Mouse (Mus musculus): ENCODE results near the gene Sh3pxd2b.

The Sh3pxd2b gene

DNA sequence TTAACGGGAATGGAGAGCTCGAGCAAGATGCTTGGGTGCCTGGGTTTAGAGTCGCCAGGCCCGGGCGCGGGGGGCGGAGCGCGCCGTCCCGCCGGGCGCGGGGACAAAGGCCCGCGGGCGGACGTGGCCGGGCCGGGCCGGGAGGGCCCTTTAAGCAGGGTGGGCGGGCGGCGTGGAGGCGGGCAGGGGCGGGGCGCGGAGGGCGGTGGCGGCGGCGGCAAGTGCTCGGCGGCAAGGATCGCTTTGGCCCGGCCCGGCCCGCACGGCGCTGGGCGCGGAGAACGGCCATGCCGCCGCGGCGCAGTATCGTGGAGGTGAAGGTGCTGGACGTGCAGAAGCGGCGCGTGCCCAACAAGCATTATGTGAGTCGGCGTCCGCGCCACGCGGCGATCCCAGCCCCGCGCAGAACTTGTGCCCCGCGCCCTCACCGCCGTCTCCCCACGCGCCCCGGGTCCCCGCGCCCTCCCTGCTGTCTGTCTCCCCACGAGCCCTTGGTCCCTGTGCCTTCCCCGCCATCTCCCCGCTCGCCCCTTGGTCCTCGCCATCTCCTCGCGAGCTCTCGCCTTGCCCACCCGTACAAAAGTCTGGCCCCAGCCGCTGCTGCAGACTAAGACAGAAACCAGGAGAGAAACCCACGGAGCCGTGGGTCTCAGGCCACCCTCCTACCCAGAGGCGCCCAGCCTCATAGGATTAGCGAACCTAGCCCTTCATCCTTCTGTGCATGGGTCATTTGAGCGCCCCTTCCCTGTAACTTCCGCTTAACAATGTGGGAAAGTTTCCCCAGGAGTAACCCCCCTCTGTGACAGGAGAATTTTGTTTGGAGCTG is at the start of gene Sh3pxd2b:
Sh3pxd2b (plus strand) TSS at position 214 of the 826 bp plus-strand sequence.
- DNase-seq (ENCODE audit: low read depth) = peak; percentile 38

DNA sequence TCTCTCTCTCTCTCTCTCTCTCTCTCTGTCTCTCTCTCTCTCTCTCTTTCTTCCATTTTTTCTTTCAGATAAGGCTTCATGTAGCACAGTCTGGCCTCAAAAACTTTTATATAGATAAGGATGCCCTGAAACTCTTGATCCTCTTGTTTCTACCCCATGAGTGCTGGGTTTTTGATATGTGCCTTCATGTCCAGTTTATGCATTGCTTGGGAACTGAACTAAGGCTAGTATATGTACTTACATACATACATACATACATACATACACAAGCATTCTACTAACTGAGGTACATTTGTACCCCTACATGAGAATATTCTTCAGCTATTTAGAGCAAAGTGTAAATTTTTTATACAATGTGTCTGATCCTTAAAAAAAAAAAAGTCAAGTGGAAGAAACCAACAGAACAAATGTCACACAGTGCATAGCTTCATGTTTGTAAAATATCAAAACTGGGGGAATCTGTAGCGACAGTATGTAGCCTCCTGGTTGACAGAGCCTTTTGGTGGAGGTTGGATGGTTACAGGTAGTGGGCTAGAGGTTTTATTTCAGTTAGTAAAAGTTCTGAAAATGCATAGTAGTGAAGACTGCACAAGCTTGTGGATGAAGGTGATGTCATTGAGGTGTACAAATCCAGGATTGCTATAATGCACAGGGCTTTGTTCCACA is 49.6 kb upstream of the Sh3pxd2b start:
- DNase-seq (ENCODE audit: low read depth) = no peak

DNA sequence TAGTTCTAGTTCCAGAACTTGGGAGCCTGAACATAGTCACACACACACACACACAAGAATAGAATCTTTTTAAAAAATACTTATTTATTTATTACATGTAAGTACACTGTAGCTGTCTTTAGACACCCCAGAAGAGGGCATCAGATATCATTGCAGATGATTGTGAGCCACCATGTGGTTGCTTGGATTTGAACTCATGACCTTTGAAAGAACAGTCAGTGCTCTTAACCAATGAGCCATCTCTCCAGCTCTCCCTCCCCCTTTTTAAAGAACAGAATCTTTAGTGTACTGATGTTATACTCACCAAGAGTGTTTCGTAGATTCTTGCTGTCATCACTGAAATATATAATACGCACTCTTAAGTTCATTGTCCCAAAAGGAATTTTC is 49.1 kb upstream of the Sh3pxd2b start:
- DNase-seq (ENCODE audit: low read depth) = no peak

DNA sequence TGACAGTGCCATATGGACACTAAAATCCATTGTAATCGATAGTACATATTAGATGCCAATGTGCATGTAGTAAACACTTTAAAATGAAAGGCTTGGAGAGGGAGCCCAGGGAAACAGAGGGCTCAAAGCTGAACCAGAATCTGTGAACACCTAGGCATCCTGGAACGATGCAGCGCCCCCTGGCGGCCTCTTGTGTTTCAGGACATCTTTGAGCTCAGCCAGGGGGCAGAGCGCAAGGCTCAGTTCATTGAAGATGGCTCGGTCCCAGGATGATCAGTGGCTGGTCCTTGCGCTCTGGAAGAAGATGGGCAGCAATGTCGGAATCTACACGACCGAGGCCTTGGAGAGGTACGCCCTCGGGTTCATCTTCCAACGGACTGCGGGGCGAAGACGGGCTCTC is 47.8 kb upstream of the Sh3pxd2b start, which contains the start of gene Hbq1a:
Hbq1a (plus strand) TSS at position 205 of the 400 bp plus-strand sequence.
- peak; percentile 54 for DNase-seq (ENCODE audit: low read depth)

DNA sequence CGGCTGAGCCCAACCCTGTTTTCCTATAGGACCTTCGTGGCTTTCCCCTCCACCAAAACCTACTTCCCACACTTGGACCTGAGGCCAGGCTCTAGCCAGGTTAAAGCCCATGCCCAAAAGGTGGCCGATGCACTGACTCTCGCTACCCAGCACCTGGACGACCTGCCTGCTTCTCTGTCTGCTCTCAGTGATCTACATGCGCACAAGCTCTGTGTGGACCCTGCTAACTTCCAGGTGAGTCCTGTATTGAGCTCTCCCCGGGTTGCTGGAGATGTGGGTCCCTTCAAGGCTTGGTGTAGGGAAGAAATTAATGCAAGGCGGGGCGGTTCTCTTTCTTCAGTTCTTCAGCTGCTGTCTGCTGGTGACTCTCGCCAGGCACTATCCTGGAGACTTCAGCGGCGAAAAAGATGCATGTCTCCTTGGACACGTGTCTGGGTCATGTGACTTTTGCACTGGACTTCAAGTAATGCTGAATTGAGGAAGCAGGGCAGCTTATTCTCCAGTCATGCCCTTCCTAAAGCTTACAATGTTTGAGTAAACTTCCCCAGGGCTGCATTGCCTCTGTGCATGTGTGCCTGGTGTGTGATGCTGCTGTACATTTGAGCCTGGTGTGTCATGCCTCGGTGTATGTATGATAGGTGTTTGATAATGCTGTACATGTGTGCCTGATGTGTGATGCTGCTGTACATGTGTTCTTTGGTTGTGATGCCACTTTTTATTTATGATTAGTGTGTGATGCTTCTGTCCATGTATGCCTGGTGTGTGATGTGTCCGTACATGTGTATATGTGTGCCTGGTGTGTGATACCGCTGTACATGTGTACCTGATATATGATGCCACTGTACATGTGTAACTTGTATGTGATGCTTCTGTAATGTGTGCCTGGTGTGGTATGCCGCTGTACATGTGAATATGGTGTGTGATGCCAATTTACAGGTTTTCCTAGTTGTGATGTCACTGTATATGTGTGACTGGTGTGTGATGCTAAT is 47.0 kb upstream of the Sh3pxd2b start:
- DNase-seq (ENCODE audit: low read depth) = no peak

DNA sequence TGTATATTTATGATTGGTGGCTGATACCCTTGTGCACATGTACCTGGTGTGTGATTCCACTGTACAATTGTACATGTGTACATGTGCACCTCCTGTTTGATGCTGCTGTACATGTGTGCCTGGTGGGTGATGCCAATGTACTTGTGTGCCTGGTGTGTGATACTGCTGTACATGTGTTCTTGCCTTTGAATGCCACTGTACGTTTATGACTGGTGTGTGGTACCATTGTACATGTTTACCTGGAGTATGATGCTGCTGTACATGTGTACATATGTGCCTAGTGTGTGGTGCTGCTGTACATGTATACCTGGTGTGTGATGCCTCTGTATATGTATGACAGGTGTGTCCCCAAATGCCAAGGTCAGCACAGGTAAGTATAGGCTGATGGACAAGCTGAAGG is 46.1 kb upstream of the Sh3pxd2b start:
- DNase-seq (ENCODE audit: low read depth) = no peak

DNA sequence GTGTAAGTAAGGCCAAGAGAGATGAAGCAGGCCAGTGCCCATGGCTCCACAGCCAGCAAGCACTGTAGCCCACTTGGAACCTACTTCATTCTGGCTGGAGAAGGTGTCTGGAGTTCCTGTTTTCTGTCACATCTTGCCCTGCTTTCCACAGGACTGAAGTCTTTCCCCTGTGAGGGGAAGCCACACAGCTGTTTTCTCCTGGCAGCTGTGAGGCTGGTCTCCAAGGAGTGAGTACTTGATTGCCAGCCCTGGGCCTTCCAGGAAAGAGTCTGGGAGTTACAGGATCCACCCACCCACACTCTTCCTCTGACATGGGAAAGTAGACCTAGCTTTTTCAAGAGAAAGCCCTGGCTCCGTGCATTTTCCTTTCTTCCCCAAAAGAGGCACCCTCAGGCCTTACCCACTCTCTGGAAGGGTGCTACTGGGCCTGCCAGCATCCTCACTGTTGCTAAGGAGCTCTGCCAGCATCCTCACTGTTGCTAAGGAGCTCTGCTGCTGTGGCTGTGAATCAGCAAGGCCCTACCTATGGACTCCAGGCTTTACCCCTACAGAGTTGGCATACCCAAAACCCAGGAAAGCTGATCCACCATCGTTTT is 44.7 kb upstream of the Sh3pxd2b start:
- no peak for DNase-seq (ENCODE audit: low read depth)

DNA sequence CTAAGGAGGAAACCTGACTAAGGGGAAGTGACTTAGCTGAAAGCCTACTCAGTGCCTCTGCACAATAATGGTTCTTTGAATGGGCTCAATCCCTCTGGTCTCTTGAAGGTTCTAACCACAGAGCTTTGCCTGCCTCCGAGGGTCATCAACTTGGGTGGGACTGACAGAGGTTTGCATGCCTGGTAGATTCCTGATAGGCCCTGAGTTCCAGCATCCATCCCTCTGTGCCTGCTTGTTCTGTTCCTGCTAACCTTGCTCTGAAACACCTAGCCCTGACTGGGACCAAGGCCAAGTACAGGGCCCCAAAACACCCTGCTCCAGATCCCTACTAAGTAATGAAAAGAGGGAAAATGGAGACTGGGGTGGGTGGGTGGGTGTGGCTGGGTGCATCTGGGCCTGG is 44.2 kb upstream of the Sh3pxd2b start:
- no peak for DNase-seq (ENCODE audit: low read depth)

DNA sequence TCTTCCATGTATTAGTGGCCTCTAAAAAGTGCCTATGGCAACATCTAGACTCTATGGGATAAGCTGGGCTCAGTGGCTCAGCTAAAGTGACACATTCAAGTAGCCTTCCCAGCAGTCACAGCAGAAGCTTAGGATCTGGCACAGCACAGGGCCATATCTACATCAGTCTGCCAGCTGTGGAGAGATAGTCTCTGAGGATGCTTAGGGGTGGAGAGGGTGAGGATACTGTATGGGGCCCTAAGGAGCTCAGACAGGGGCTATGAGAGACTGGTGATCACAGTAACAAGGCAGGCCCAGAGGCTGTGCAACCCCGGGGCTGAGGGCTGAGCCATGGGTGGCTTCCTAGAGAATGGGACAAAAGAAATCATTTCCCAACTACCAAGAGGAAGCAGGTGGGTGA is 40.6 kb upstream of the Sh3pxd2b start:
- no peak for DNase-seq (ENCODE audit: low read depth)

DNA sequence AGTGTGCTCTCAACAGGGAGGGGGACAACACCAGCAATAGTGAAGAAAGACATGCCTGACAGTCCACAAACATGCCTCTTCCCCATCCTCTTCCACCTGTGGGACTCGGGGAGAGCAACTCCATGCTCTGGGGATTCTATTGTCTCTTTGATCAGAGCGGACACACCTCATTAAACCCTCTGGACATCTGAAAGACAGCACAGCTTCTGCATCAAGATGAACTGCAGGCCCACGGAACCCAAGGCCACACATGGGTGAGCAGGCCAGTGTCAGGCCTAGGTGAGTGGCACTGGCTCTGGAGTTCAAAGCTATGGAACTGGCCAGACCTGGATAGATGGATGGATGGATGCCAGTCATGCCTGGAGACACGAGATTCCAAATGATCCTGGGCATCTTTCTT is 38.2 kb upstream of the Sh3pxd2b start:
- no peak for DNase-seq (ENCODE audit: low read depth)

DNA sequence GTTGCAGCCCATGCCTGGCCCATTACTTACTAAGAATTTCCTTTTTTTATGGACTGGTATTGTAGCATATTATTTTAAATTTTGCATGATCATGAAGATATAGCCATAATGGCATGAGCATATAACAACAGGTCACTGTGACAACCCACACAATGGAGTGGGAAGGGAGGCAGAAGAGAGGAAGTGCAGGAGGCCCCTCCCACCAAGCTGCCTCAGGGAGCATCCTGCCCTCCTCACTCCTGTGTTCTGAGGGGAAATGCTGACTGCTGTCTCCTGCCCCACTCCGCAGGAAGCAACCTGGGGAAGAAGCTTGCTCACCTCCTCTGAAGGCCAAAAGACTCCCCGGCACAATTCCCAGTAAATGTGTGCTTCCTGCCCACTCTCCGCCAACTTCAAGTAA is 37.7 kb upstream of the Sh3pxd2b start:
- no peak for DNase-seq (ENCODE audit: low read depth)

DNA sequence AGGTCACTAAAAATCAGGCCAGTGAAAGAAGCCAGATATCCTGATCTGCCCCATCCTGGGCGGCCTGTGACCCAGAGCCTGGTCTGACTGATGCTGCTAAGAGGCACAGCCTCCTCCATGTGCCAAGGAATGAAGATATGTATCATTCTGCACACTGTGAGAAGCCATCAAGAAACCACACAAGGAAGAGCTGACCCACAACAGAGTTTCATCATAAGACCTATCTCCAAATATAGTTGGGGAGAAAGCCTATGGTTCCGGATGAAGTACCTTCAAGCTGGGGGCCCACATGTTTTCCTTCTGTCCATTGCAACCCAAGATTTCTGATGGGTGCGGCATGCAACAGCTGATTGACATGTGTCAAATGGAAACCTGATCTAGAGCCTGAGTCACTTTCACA is 31.6 kb upstream of the Sh3pxd2b start:
- DNase-seq (ENCODE audit: low read depth) = no peak

DNA sequence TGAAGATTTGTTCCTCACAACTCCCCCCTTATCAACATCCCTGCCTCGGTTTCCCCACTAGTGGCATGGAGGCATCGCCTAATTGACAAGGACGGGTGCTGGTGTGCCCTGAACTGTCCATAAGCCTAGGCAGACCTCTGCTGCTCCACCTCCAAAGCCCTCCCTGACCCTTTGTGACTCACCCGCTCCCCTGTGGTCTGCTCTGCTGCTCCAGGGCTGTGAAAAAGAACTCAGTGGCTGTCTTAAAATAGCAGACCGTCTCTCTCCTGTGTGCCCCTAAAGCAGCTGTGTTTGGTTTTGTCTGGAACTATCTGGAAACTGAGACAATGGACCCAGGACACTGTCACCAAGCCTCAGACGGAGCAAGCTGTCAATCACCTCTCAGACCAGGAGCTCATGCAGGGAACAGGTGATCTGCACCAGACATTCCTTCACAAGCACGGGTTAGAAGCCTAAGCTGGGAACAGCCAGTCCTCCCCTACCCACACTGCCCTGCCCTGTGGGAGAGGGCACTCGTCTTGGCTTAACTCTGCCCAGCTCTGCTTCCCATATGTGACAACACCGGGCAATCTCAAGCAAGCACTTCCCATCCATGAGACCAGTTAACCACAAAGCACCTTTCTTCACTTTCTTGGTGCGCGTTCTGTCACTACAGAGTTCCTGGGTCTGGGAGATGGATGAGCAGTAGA is 27.0 kb upstream of the Sh3pxd2b start:
- no peak for DNase-seq (ENCODE audit: low read depth)

DNA sequence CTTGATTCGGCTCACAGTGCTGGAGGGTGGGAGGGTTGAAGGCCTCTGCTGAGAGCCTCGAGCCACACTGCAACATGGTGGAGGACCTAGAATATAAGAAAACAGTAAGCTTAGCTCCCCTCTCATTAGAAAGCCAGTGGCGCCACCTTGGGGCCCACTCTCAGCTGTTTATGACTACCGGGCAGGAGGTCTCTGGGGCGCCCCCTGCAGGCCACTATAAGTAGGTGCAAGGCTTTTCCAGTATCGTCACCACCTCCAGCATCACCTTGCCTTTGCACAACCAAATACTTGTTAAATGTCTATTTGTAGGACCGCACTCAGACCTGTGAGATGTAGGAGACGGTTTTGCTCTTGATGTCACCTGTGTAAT is 26.4 kb upstream of the Sh3pxd2b start:
- peak; percentile 74 for DNase-seq (ENCODE audit: low read depth)

DNA sequence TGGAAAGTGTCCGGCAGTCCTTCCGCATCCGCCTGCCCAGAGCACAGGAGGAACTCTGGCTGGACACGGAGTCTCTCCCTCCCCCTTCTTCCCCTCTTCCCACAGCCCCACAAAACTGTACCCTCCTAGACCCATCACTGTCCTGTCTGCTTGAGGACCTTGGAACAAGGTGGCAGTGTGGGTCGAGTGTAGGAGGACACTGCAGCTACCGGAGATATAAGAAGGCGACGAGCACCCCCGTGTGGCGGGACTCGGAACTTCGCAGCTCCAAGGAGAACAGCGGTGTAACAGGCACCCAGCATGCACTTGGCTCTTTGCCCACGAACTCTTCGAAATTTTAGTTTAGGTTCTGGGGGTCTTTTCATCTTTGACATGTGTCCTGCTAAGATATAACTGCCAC is 23.0 kb upstream of the Sh3pxd2b start:
- peak; percentile 87 for DNase-seq (ENCODE audit: low read depth)

DNA sequence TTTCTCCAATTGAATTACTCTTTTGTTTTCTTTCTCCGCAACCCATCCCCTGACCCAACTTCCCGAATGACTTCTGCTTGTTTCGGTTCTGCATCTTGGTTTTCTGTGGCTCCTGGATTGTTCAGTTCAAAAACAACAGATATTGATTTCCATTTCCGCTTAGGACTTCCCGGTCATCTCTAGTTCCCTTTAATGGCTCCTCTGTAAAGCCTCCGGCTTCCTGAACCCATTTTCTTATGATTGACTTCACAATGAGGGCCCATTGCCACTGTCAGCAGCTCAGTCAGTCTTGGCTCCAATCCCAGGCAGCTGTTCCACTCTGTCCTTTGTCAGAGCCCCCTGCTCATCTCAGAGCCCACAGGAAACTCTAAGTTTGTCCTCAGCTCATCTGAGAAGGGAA is 16.5 kb upstream of the Sh3pxd2b start:
- DNase-seq (ENCODE audit: low read depth) = no peak

DNA sequence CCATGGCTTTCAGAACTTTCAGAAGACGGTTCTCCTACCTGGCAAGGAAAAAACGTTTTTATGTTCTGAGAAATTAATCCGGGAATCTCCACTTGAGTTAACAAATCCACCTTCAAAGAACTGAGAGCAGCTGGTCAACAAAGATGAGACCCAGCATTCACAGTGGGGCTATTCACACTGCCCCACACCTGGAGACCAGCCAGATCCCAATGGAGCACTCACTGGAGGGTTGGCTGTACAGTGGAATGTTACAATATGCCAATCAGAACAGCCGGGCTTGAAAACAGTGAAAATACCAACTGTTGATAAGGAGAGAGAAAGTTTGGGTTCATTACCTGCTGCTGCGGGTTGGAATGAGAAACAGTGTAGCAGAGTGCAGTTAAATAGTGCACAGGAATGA is 15.8 kb upstream of the Sh3pxd2b start:
- DNase-seq (ENCODE audit: low read depth) = no peak

DNA sequence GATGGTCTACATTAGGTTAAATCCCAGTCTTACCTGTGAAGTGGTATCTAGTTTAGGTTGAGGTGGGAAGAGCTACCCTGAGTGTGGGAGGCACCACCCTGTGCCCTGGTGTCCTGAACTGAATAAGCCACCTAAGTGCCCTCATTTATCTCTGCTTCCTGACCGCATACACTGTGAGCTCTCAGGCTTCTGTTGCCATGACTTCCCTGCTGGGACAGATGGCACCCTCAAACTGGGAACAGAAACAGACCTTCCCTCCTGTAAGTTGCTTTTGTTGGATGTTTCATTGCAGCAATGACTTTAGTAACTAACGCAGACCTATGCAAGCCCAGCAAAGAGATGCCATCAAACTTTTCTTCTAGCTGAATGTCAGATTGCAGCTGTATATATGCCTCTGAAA is 14.4 kb upstream of the Sh3pxd2b start:
- DNase-seq (ENCODE audit: low read depth) = no peak

DNA sequence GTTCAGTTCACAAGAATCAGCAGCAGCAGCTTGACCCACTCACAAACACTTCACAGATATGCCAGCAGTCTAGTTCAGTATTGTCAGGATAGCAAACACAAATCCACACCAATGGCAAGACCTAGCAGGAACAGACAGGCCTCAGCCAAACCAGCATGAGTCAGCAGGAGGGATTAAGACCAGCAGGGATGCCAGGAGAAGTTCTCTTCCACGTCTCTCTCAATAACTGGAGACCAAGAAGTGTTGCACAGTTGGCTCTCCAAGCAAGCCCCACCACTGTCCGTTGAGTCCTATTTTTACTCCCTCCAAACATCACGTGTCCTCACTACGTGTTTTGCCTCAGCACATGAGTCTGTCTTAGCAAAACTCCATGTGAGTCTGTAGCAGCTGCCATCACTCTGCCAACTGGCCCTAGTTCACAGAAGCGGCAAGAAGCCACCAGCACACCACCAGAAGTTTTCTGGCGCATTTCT is 11.1 kb upstream of the Sh3pxd2b start:
- DNase-seq (ENCODE audit: low read depth) = no peak

DNA sequence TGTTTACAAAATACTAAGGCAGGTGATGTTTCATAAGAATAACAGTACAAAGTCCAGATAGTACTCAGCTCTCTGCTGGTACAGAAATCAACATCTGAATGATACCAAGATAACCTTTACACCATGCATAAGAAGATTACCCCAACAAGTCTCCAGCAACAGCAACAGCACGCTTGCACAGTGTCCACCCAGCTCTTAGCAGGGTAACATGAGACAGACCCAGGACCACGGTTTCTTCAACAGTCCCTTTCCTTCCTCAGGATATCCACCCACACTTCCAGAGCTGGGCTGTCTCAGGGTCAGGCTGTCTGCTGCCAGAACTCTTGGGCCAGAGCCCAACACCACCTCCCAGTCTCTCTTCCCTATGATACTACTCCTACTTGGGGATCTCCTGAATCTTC is 8.5 kb upstream of the Sh3pxd2b start:
- no peak for DNase-seq (ENCODE audit: low read depth)
